Mouse (Mus musculus): ENCODE data around the gene Dtnbp1. TPM values are rescaled to one million over a fixed set of nuclear protein-coding genes. Genes with fewer than 3 reads are reported as not detected.

Gene Dtnbp1
- total and polyA plus RNA-seq, 3 experiments, result 24.2 to 59.5 TPM; not detected in 1

DNA sequence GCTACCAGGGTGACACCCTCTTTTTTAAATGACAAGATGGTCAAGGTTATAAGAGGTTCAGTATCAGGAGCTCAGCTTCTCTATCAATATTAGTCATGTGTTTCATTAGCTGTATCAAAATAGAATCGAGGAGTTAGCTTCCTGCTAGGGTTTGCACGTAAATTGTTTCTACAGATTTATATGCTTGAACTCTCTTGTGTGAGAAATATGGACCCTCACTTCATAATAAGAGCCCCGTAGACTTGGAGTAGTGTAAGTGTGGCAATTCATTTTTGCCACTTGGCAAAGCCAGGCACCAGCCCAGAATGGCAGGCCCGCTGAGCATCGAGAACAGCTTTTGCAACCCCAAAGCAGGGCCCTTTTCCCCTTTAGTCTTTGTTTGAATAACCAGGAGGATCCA is 1.1 kb upstream of the Dtnbp1 start:
- H3K27me3 ChIP-seq (ENCODE audit: control insufficient read depth in 1 of 2, insufficient read depth in 2 of 2, low read length in 2 of 2), result no peaks in the 10 kb centered on the region
- no peaks in the 10 kb centered on the region for H3K9me3 ChIP-seq (replicated peaks; ENCODE audit: insufficient read depth, low read length)
- no peak for TF ChIP-seq POLR2AphosphoS2 (IDR thresholded peaks at IDR 0.05; ENCODE audit: low read length)
- TF ChIP-seq ZC3H11A (IDR thresholded peaks at IDR 0.05; ENCODE audit: low read depth, low read length), result no peak
- TF ChIP-seq SIN3A (IDR thresholded peaks at IDR 0.05; ENCODE audit: low read length), result no peak
- no peak for TF ChIP-seq POLR2AphosphoS5 (IDR thresholded peaks at IDR 0.05; ENCODE audit: borderline replicate concordance, low read depth, low read length)
- TF ChIP-seq TCF12 (IDR thresholded peaks at IDR 0.05; ENCODE audit: low read depth, low read length), result no peak
- no peak for TF ChIP-seq ETS1 (IDR thresholded peaks at IDR 0.05; ENCODE audit: low read depth, low read length)
- no peak for TF ChIP-seq E2F4 (IDR thresholded peaks at IDR 0.05; ENCODE audit: borderline replicate concordance, low read depth, low read length)
- no peak for TF ChIP-seq POLR2A (IDR thresholded peaks at IDR 0.05; ENCODE audit: control insufficient read depth in 1 of 2, insufficient read depth in 1 of 2, low read depth in 1 of 2, low read length in 2 of 2, poor library complexity in 1 of 2)
- TF ChIP-seq TAL1 (IDR thresholded peaks at IDR 0.05; ENCODE audit: low read length), result no peak
- TF ChIP-seq NRF1 (IDR thresholded peaks at IDR 0.05; ENCODE audit: insufficient read depth, low read depth, low read length, poor library complexity, severe bottlenecking), result no peak
- TF ChIP-seq ZMIZ1 (IDR thresholded peaks at IDR 0.05; ENCODE audit: low read depth, low read length), result no peak
- H3K9ac ChIP-seq (ENCODE audit: control insufficient read depth, low read depth, low read length, poor library complexity, severe bottlenecking), result no peak overlapping the region
- H3K4me1 ChIP-seq (ENCODE audit: control insufficient read depth in 1 of 2, insufficient read depth in 2 of 2, low read length in 2 of 2), result peaks cover 0 to 12% of the 10 kb centered on the region in 2 experiments; a peak in 1 of 4 replicates
- peaks cover 0 to 16% of the 10 kb centered on the region in 2 experiments; a peak in 2 of 4 replicates for H3K36me3 ChIP-seq (ENCODE audit: control insufficient read depth in 1 of 2, insufficient read depth in 2 of 2, low read length in 2 of 2)
- peak; percentile 34 for DNase-seq (ENCODE audit: low read depth, low spot score)
- no peak overlapping the region for H3K27ac ChIP-seq (ENCODE audit: control insufficient read depth, low read depth, low read length)
- no peak overlapping the region for H3K4me3 ChIP-seq (ENCODE audit: control insufficient read depth in 1 of 2, insufficient read depth in 1 of 2, low read depth in 2 of 2, low read length in 2 of 2)
- peaks cover 14% of the 10 kb centered on the region for H3K79me2 ChIP-seq (ENCODE audit: control insufficient read depth, insufficient read depth, low read length, poor library complexity)

DNA sequence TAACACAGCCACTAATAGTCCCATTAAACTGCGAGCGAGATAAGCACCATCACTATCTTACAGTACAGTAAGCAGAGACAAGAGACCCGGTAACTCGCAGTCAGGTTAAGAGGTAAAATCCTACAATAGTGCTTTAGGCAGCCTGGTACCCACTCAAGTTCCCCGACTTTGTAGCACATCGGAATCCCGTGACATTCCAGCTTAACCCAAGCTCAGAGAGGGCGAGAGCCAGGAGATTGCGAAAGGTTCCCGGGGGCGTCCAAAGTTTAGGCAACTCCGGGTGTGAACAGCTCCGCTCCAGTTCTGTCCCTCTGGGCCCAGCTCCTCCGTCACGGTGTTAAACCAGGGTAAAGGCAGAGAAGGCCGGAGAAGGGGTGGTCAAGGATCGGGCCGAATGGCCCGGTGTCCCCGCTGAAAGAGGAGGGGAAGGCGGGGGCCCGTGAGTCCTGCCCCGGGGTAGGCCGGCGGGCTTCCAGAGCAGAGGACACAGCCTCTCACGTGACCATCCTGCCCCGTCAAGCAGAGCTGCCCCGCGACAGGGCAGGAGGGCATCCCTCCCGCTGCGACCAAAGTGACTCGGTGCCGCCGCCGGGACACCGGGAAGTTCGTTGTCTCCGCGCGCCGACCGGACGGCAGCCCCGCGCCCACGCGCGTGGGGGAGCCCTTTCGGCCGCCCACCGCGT is 578 bp downstream of the Dtnbp1 start:
- 0 out of 2 replicates have a peak, but pooled peaks have one; percentile 4 for TF ChIP-seq TBP (IDR thresholded peaks at IDR 0.05; ENCODE audit: low read depth, low read length)
- no peak for TF ChIP-seq GABPA (IDR thresholded peaks at IDR 0.05; ENCODE audit: low read depth, low read length)
- no peak for TF ChIP-seq ZMIZ1 (IDR thresholded peaks at IDR 0.05; ENCODE audit: low read depth, low read length)
- TF ChIP-seq MAZ (IDR thresholded peaks at IDR 0.05; ENCODE audit: low read depth, low read length), result peak; percentile 12; the same call in 1 of the 2 replicates
- TF ChIP-seq TCF12 (IDR thresholded peaks at IDR 0.05; ENCODE audit: low read depth, low read length), result 0 out of 2 replicates have a peak, but pooled peaks have one; percentile 11
- TF ChIP-seq MAFK (IDR thresholded peaks at IDR 0.05; ENCODE audit: borderline replicate concordance, low read depth, low read length), result no peak
- TF ChIP-seq BHLHE40 (IDR thresholded peaks at IDR 0.05; ENCODE audit: borderline replicate concordance, low read depth, low read length), result peak; percentile 81
- peak; percentile 91 for TF ChIP-seq USF1 (IDR thresholded peaks at IDR 0.05; ENCODE audit: low read depth, low read length)
- TF ChIP-seq SIN3A (IDR thresholded peaks at IDR 0.05; ENCODE audit: low read length), result no peak
- no peak for TF ChIP-seq ZC3H11A (IDR thresholded peaks at IDR 0.05; ENCODE audit: low read depth, low read length)
- TF ChIP-seq USF2 (IDR thresholded peaks at IDR 0.05; ENCODE audit: borderline replicate concordance in 1 of 2, insufficient read depth in 1 of 2, low read depth in 1 of 2, low read length in 2 of 2), result peak in 1 of 2 experiments; percentile 58; a peak in 1 of 4 replicates
- peak; percentile 45; the same call in 1 of the 2 replicates for TF ChIP-seq MXI1 (IDR thresholded peaks at IDR 0.05; ENCODE audit: low read depth, low read length)
- peak; percentile 79 for TF ChIP-seq GATA1 (IDR thresholded peaks at IDR 0.05; ENCODE audit: low read depth, low read length)
- peak; percentile 73 for DNase-seq (ENCODE audit: low read depth, low spot score)
- Histone ChIP-seq H3K79me2 (ENCODE audit: control insufficient read depth, insufficient read depth, low read length, poor library complexity) (peaks cover 16% of the 10 kb centered on the region), H3K9me3 (replicated peaks; ENCODE audit: insufficient read depth, low read length) (no peaks in the 10 kb centered on the region), H3K4me3 (ENCODE audit: control insufficient read depth in 1 of 2, insufficient read depth in 1 of 2, low read depth in 2 of 2, low read length in 2 of 2) (peak overlapping the region; percentile 69 to 96), H3K4me1 (ENCODE audit: control insufficient read depth in 1 of 2, insufficient read depth in 2 of 2, low read length in 2 of 2) (peaks cover 0 to 11% of the 10 kb centered on the region in 2 experiments; a peak in 1 of 4 replicates), H3K27ac (ENCODE audit: control insufficient read depth, low read depth, low read length) (peak overlapping the region; percentile 68), H3K36me3 (ENCODE audit: control insufficient read depth in 1 of 2, insufficient read depth in 2 of 2, low read length in 2 of 2) (peaks cover 0 to 18% of the 10 kb centered on the region in 2 experiments; a peak in 2 of 4 replicates), H3K9ac (ENCODE audit: control insufficient read depth, low read depth, low read length, poor library complexity, severe bottlenecking) (peak overlapping the region; percentile 80), H3K27me3 (ENCODE audit: control insufficient read depth in 1 of 2, insufficient read depth in 2 of 2, low read length in 2 of 2) (no peaks in the 10 kb centered on the region)
